Mouse (Mus musculus): ENCODE measurements at regions not wholly inside any gene's neighbourhood (a gene's known extent, or its start where the extent isn't known, plus 50 kb on each side); places are given as distances from the start of the nearest gene placed in this dataset.
A peak's percentile ranks its signal among the peaks of the same experiment; 100 is the strongest.

- ATAC-seq (ENCODE audit: low read depth): no peak
- no peak overlapping the region for H3K4me3 ChIP-seq (ENCODE audit: low read depth, low read length)
- H3K27ac ChIP-seq (ENCODE audit: low read depth, low read length): no peak overlapping the region
- H3K27me3 ChIP-seq (ENCODE audit: control insufficient read depth, insufficient read depth, low read length): no peaks in the 10 kb centered on the region
- no peak overlapping the region for H3K9ac ChIP-seq (replicated peaks; ENCODE audit: low read depth, low read length)
- no peak overlapping the region for H3K4me2 ChIP-seq (ENCODE audit: low read depth, low read length)
- H3K36me3 ChIP-seq (ENCODE audit: control insufficient read depth, insufficient read depth, low read length): no peaks in the 10 kb centered on the region
- H3K4me1 ChIP-seq (ENCODE audit: control insufficient read depth, insufficient read depth, low read length): no peaks in the 10 kb centered on the region
- H3K9me3 ChIP-seq (ENCODE audit: control insufficient read depth, low read length): no peaks in the 10 kb centered on the region
Measured at GRCm38 (mm10) chr15:6132216-6132615, 167.4 kb upstream of the Dab2 start.

GRCm38 (mm10) chr15:6145071-6145470, 154.5 kb upstream of the Dab2 start:
- H3K9me3 ChIP-seq (ENCODE audit: control insufficient read depth, low read length): no peaks in the 10 kb centered on the region
- H3K9ac ChIP-seq (replicated peaks; ENCODE audit: low read depth, low read length): no peak overlapping the region
- 92% methylated on average over 2 of the region's 2 CpGs for WGBS
- no peak overlapping the region for H3K27ac ChIP-seq (ENCODE audit: low read depth, low read length)
- no peaks in the 10 kb centered on the region for H3K4me1 ChIP-seq (ENCODE audit: control insufficient read depth, insufficient read depth, low read length)
- no peaks in the 10 kb centered on the region for H3K36me3 ChIP-seq (ENCODE audit: control insufficient read depth, insufficient read depth, low read length)
- H3K27me3 ChIP-seq (ENCODE audit: control insufficient read depth, insufficient read depth, low read length): no peaks in the 10 kb centered on the region
- no peak overlapping the region for H3K4me3 ChIP-seq (ENCODE audit: low read depth, low read length)
- no peak overlapping the region for H3K4me2 ChIP-seq (ENCODE audit: low read depth, low read length)
- no peak for ATAC-seq (ENCODE audit: low read depth)

- Histone ChIP-seq H3K4me1 (ENCODE audit: control insufficient read depth, insufficient read depth, low read length) (no peaks in the 10 kb centered on the region), H3K36me3 (ENCODE audit: control insufficient read depth, insufficient read depth, low read length) (no peaks in the 10 kb centered on the region), H3K9me3 (ENCODE audit: control insufficient read depth, low read length) (no peaks in the 10 kb centered on the region), H3K4me2 (ENCODE audit: low read depth, low read length) (no peak overlapping the region), H3K27ac (ENCODE audit: low read depth, low read length) (no peak overlapping the region), H3K9ac (replicated peaks; ENCODE audit: low read depth, low read length) (no peak overlapping the region), H3K27me3 (ENCODE audit: control insufficient read depth, insufficient read depth, low read length) (no peaks in the 10 kb centered on the region), H3K4me3 (ENCODE audit: low read depth, low read length) (no peak overlapping the region)
- ATAC-seq (ENCODE audit: low read depth): no peak
- 84% methylated on average over 9 of the region's 9 CpGs for WGBS
Measured at GRCm38 (mm10) chr15:6154706-6155105, 144.9 kb upstream of the Dab2 start.

- Histone ChIP-seq H3K4me3 (ENCODE audit: low read depth, low read length) (no peak overlapping the region), H3K9me3 (ENCODE audit: control insufficient read depth, low read length) (no peaks in the 10 kb centered on the region), H3K27me3 (ENCODE audit: control insufficient read depth, insufficient read depth, low read length) (no peaks in the 10 kb centered on the region), H3K4me2 (ENCODE audit: low read depth, low read length) (no peak overlapping the region), H3K4me1 (ENCODE audit: control insufficient read depth, insufficient read depth, low read length) (no peaks in the 10 kb centered on the region), H3K36me3 (ENCODE audit: control insufficient read depth, insufficient read depth, low read length) (no peaks in the 10 kb centered on the region), H3K9ac (replicated peaks; ENCODE audit: low read depth, low read length) (no peak overlapping the region), H3K27ac (ENCODE audit: low read depth, low read length) (no peak overlapping the region)
- ATAC-seq (ENCODE audit: low read depth): no peak
- WGBS: 85% methylated on average over 1 of the region's 1 CpGs
Measured at GRCm38 (mm10) chr15:6180261-6180660, 119.3 kb upstream of the Dab2 start.

- WGBS: 91% methylated on average over 3 of the region's 3 CpGs
- Histone ChIP-seq H3K36me3 (ENCODE audit: control insufficient read depth, insufficient read depth, low read length) (no peaks in the 10 kb centered on the region), H3K9ac (replicated peaks; ENCODE audit: low read depth, low read length) (no peak overlapping the region), H3K4me3 (ENCODE audit: low read depth, low read length) (no peak overlapping the region), H3K4me2 (ENCODE audit: low read depth, low read length) (no peak overlapping the region), H3K9me3 (ENCODE audit: control insufficient read depth, low read length) (no peaks in the 10 kb centered on the region), H3K27ac (ENCODE audit: low read depth, low read length) (no peak overlapping the region), H3K4me1 (ENCODE audit: control insufficient read depth, insufficient read depth, low read length) (no peaks in the 10 kb centered on the region), H3K27me3 (ENCODE audit: control insufficient read depth, insufficient read depth, low read length) (no peaks in the 10 kb centered on the region)
- ATAC-seq (ENCODE audit: low read depth): no peak
Measured at GRCm38 (mm10) chr15:6183627-6184026, 116.0 kb upstream of the Dab2 start.

- H3K9me3 ChIP-seq (ENCODE audit: control insufficient read depth, low read length): no peaks in the 10 kb centered on the region
- no peaks in the 10 kb centered on the region for H3K36me3 ChIP-seq (ENCODE audit: control insufficient read depth, insufficient read depth, low read length)
- H3K27ac ChIP-seq (ENCODE audit: low read depth, low read length): no peak overlapping the region
- H3K4me3 ChIP-seq (ENCODE audit: low read depth, low read length): no peak overlapping the region
- no peak for ATAC-seq (ENCODE audit: low read depth)
- H3K4me2 ChIP-seq (ENCODE audit: low read depth, low read length): no peak overlapping the region
- no peaks in the 10 kb centered on the region for H3K27me3 ChIP-seq (ENCODE audit: control insufficient read depth, insufficient read depth, low read length)
- no peaks in the 10 kb centered on the region for H3K4me1 ChIP-seq (ENCODE audit: control insufficient read depth, insufficient read depth, low read length)
- no peak overlapping the region for H3K9ac ChIP-seq (replicated peaks; ENCODE audit: low read depth, low read length)
Measured at GRCm38 (mm10) chr15:6191845-6192244, 107.7 kb upstream of the Dab2 start.

GRCm38 (mm10) chr15:6207239-6207638, 92.3 kb upstream of the Dab2 start:
- WGBS: 77% methylated on average over 2 of the region's 2 CpGs
- no peak for ATAC-seq (ENCODE audit: low read depth)
- H3K27me3 ChIP-seq (ENCODE audit: control insufficient read depth, insufficient read depth, low read length): no peaks in the 10 kb centered on the region

GRCm38 (mm10) chr15:6209301-6209700, 90.3 kb upstream of the Dab2 start:
- Histone ChIP-seq H3K4me2 (ENCODE audit: low read depth, low read length) (no peak overlapping the region), H3K9me3 (ENCODE audit: control insufficient read depth, low read length) (no peaks in the 10 kb centered on the region), H3K36me3 (ENCODE audit: control insufficient read depth, insufficient read depth, low read length) (no peaks in the 10 kb centered on the region), H3K27me3 (ENCODE audit: control insufficient read depth, insufficient read depth, low read length) (no peaks in the 10 kb centered on the region), H3K4me3 (ENCODE audit: low read depth, low read length) (no peak overlapping the region), H3K9ac (replicated peaks; ENCODE audit: low read depth, low read length) (no peak overlapping the region), H3K27ac (ENCODE audit: low read depth, low read length) (no peak overlapping the region), H3K4me1 (ENCODE audit: control insufficient read depth, insufficient read depth, low read length) (no peaks in the 10 kb centered on the region)
- peak; percentile 82 for ATAC-seq (ENCODE audit: low read depth)
- WGBS: 12% methylated on average over 2 of the region's 2 CpGs

More at GRCm38 (mm10) chr15:6207239-6207638, 92.3 kb upstream of the Dab2 start:
- Histone ChIP-seq H3K4me2 (ENCODE audit: low read depth, low read length) (no peak overlapping the region), H3K4me1 (ENCODE audit: control insufficient read depth, insufficient read depth, low read length) (no peaks in the 10 kb centered on the region), H3K9me3 (ENCODE audit: control insufficient read depth, low read length) (no peaks in the 10 kb centered on the region), H3K36me3 (ENCODE audit: control insufficient read depth, insufficient read depth, low read length) (no peaks in the 10 kb centered on the region), H3K4me3 (ENCODE audit: low read depth, low read length) (no peak overlapping the region), H3K9ac (replicated peaks; ENCODE audit: low read depth, low read length) (no peak overlapping the region), H3K27ac (ENCODE audit: low read depth, low read length) (no peak overlapping the region)

GRCm38 (mm10) chr15:6218087-6218486, 81.5 kb upstream of the Dab2 start:
- Histone ChIP-seq H3K9ac (replicated peaks; ENCODE audit: low read depth, low read length) (no peak overlapping the region), H3K27ac (ENCODE audit: low read depth, low read length) (no peak overlapping the region), H3K4me1 (ENCODE audit: control insufficient read depth, insufficient read depth, low read length) (no peaks in the 10 kb centered on the region), H3K27me3 (ENCODE audit: control insufficient read depth, insufficient read depth, low read length) (no peaks in the 10 kb centered on the region), H3K36me3 (ENCODE audit: control insufficient read depth, insufficient read depth, low read length) (no peaks in the 10 kb centered on the region), H3K9me3 (ENCODE audit: control insufficient read depth, low read length) (no peaks in the 10 kb centered on the region), H3K4me3 (ENCODE audit: low read depth, low read length) (no peak overlapping the region), H3K4me2 (ENCODE audit: low read depth, low read length) (no peak overlapping the region)
- WGBS: 70% methylated on average over 3 of the region's 3 CpGs
- ATAC-seq (ENCODE audit: low read depth): no peak

GRCm38 (mm10) chr15:6225227-6225626, 74.4 kb upstream of the Dab2 start:
- H3K4me2 ChIP-seq (ENCODE audit: low read depth, low read length): no peak overlapping the region
- 78% methylated on average over 1 of the region's 1 CpGs for WGBS

More at GRCm38 (mm10) chr15:6225227-6225626, 74.4 kb upstream of the Dab2 start:
- no peak overlapping the region for H3K9ac ChIP-seq (replicated peaks; ENCODE audit: low read depth, low read length)
- H3K9me3 ChIP-seq (ENCODE audit: control insufficient read depth, low read length): no peaks in the 10 kb centered on the region
- H3K4me3 ChIP-seq (ENCODE audit: low read depth, low read length): no peak overlapping the region
- no peaks in the 10 kb centered on the region for H3K36me3 ChIP-seq (ENCODE audit: control insufficient read depth, insufficient read depth, low read length)
- no peaks in the 10 kb centered on the region for H3K4me1 ChIP-seq (ENCODE audit: control insufficient read depth, insufficient read depth, low read length)
- no peak for ATAC-seq (ENCODE audit: low read depth)
- H3K27ac ChIP-seq (ENCODE audit: low read depth, low read length): no peak overlapping the region
- no peaks in the 10 kb centered on the region for H3K27me3 ChIP-seq (ENCODE audit: control insufficient read depth, insufficient read depth, low read length)

Data from neural tube, embryonic 14.5 days (tissue).